Mouse (Mus musculus) urinary bladder, adult 18-20 months (tissue): ENCODE data around the gene Lrrc23.
"Not testable (repeated sequence)": the region's sequence is repeated elsewhere in the genome, so short reads cannot be mapped to it uniquely, and the experiment has no call there.

Experiments
- DNase-seq, 2 experiments: peaks; one replicate each; pipeline ENCODE4 v3.0.0; 2022; ENCODE audit warnings: low spot score in 2 of 2, mixed read lengths in 2 of 2

The Lrrc23 gene

GRCm38 (mm10) chr6:124779222-124779983 lies at the start of gene Lrrc23:
Lrrc23 (minus strand) TSS chr6:124779727.
- DNase-seq, result no peak

DNA sequence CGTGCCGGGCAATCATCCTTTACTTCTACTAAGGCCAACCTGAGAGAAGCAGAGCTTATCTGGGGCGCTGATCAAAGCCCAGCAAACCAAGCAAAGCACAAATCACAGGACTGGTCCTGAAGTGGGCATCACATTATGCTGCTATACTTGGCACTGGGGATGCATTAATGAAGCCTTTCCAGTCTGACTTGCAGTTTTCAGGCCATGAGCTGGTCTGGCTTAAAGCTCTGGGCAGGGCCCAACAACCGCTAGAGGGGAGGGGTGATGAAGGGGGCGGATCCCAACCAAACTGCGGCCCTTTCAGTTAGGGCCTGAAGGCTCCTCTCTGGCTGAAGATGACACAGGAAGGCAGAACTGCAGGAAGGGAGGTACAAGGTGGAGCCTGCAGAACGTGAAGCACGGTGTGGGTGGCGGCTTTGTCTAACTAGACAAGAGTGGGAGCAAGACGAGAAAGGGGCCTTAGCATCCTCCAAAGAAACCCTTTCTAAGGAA lies 48.6 kb upstream of the Lrrc23 start:
- peak in 1 of 2 experiments; percentile 46 for DNase-seq

- DNase-seq, result no peak
Measured at GRCm38 (mm10) chr6:124822049-124822448, 42.5 kb upstream of the Lrrc23 start.

GRCm38 (mm10) chr6:124820891-124821290 lies 41.4 kb upstream of the Lrrc23 start:
- no peak for DNase-seq

- DNase-seq, result no peak
Measured at GRCm38 (mm10) chr6:124817971-124818370, 38.4 kb upstream of the Lrrc23 start.

GRCm38 (mm10) chr6:124817563-124817962 lies 38.0 kb upstream of the Lrrc23 start:
- no peak for DNase-seq

GRCm38 (mm10) chr6:124817125-124817524 lies 37.6 kb upstream of the Lrrc23 start:
- DNase-seq, result no peak

GRCm38 (mm10) chr6:124816611-124817010 lies 37.1 kb upstream of the Lrrc23 start:
- DNase-seq, result no peak

- DNase-seq, result no peak
Measured at GRCm38 (mm10) chr6:124814858-124815774, 35.6 kb upstream of the Lrrc23 start.

- no peak for DNase-seq
Measured at GRCm38 (mm10) chr6:124814448-124814847, 34.9 kb upstream of the Lrrc23 start.

DNA sequence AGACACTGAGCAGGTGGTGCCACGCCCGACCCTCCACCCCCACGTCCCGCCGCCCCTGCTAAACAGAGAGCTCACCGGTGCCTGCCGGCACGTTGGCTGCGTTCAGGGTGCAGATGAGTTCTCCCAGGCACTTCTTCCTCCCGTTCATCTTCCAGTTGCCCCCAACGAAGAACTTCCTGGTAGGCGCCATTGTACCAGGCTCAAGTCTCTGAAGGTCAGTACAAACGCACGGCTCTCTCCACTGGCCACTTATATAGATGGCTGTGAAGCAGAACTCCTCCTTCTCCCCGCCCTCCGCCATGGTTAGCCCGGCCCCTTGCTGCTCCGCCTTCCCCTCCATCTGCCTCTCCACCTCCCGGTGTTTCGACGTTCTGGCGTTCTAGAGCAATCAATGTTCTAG lies 34.4 kb upstream of the Lrrc23 start, which contains the start of gene Tpi1:
TSS of gene Tpi1 (minus strand) at position 364 of the 400 bp plus-strand sequence.
- DNase-seq, result peak; percentile 85 to 89

GRCm38 (mm10) chr6:124813496-124813895 lies 34.0 kb upstream of the Lrrc23 start:
- DNase-seq, result no peak

DNA sequence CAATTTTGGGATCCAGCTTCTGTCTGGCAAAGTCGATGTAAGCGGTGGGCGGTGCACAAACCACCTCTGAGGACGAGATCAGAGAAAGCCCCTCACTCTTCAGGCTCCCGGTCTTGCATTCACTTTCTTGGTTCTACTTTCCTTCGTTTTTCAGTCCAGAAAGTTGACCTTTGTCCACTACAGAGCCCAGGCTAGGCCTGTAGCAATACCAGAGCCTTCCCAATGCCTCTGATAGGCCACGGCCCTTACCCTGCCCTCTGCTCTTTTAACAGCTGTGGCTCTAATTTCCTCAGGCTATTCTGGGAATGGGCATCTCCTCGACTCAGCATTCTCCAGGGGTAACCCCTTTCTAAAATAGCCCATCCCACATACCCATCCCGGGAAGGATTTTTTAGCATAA lies 33.3 kb upstream of the Lrrc23 start:
- no peak for DNase-seq

- DNase-seq, result no peak
Measured at GRCm38 (mm10) chr6:124811701-124812560, 32.4 kb upstream of the Lrrc23 start.

DNA sequence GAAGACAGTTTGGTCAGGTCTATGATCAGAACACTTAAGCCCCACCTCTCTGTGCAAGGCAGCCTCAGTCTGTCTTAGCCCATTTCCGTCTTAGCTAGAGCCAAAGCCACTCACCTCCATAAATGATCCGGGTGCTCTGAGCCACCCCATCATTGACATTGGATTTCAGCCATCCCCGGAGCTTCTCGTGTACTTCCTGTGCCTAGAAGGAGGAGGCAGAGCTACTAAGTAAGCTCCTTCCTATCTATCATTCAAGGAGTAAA lies 31.8 kb upstream of the Lrrc23 start:
- DNase-seq, result no peak

DNA sequence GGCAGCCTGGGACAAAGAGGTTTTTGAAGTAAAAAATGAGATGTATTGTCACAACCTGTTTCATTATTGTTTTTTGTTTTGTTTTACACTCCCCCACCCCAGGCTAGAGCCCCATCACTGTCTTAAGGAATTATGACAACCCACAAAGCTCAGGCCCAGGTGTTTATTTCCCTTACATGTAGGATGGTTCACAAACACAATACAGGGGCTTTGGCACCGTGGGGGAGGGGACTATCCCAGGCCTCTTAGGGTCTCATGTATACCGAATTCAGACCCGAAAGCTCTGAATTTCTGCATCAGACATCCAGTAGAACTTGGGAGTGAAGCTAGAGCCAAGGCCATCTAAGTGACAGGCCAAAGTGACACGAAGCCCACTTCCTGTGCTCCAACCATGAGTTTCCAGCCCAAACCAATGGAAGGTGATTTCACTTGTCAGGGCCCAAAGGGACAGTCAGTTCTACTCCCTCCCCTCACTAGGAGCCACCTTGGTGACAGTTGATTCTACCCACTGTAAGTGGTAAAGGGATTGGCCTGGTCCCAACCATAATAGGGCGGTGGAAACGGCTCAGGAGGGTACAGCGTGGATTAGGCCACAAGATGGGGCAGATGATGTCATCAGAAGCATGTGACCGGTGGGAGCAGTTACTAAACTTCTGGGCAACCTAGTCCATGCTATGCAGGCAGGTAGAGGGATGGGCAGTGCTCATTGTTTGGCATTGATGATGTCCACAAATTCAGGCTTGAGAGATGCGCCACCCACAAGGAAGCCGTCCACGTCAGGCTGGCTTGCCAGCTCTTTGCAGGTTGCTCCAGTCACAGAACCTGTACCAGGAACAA lies 31.3 kb upstream of the Lrrc23 start:
- not testable (repeated sequence) for DNase-seq

DNA sequence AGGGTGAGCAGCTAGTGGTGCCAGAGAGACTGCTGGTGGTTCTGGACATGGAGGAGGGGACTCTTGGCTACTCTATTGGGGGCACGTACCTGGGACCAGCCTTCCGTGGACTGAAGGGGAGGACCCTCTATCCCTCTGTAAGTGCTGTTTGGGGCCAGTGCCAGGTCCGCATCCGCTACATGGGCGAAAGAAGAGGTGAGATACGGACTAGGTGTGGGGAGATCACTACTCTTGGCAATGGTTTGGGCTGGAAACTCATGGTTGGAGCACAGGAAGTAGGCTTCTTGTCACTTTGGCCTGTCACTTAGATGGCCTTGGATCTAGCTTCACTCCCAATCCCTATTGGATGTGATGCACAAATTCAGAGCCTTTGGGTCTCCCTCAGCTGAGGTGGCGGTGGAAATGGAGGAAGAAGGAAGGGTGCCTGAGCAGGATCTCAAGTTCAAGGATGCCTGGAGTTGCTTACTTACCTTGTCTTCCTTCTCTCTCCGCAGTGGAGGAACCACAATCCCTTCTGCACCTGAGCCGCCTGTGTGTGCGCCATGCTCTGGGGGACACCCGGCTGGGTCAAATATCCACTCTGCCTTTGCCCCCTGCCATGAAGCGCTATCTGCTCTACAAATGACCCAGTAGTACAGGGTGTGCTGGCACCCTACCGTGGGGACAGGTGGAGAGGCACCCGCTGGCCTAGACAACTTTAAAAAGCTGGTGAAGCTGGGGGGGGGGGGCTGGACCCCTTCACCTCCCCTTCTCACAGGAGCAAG lies 30.4 kb upstream of the Lrrc23 start:
- no peak for DNase-seq

DNA sequence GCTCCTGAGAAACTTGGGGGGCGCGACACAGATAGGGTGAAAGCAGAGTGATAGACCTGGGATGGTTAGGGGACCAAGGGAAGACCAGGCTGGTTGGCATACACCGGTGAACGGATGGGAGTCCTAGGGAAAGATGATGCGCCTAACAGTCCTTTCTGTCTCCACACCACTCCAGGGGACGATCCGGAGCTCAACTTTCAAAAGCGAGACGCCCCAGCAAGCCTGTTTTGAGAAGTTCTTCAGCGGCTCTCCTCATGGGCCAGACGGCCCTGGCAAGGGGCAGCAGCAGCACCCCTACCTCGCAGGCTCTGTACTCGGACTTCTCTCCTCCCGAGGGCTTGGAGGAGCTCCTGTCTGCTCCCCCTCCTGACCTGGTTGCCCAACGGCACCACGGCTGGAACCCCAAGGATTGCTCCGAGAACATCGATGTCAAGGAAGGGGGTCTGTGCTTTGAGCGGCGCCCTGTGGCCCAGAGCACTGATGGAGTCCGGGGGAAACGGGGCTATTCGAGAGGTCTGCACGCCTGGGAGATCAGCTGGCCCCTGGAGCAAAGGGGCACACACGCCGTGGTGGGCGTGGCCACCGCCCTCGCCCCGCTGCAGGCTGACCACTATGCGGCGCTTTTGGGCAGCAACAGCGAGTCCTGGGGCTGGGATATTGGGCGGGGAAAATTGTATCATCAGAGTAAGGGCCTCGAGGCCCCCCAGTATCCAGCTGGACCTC lies 29.7 kb upstream of the Lrrc23 start:
- DNase-seq, result peak; percentile 77 to 83

DNA sequence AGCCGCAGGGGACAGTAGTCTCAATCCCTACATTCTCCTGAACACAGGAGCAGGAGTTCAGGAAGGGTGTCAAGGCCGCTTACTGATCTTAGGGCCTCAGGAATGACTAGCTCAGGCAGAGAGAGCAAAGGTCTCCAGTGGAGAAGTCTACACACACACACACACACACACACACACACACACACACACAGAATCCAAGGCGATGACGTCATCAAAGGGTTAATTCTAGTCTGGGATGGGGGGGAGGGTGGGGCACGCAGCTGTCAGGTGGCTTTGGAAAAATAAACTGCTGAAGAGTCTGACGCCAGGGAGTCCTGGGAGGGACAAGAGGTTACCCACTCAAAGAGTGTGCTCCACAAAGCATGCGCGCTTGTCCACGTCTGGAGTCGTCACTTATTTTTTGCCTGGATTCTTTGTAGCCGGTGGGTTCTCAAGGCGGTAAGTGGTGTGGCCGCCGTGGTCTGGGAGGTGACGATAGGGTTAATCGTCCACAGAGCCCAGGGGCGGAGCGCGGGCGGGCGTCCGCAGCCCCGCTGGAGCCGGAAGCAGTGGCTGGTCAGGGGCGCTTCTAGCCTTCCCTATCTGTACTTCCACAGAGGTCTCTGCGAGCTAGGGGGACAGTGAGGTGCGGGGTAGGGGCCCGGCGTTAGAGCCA lies 29.0 kb upstream of the Lrrc23 start, which contains the start of gene Spsb2:
TSS of gene Spsb2 (plus strand) at position 304 of the 655 bp plus-strand sequence.
- peak; percentile 72 to 76 for DNase-seq
